Mouse (Mus musculus): ENCODE results near the gene Alyref. TPM values are rescaled to one million over a fixed set of nuclear protein-coding genes. Genes with fewer than 3 reads are reported as not detected.

Gene Alyref
- total RNA-seq (2021) = 10 to 100 TPM; 86.1 to 88.3 TPM

GRCm38 (mm10) chr11:120598283-120598989, at the start of gene Alyref, which contains the start of gene Anapc11:
Gene Alyref (minus strand): TSS chr11:120598365.
Gene Anapc11 (plus strand): TSS chr11:120598421.
- DNase-seq = peak; percentile 96
- intact Hi-C loops (cut with DNase I) = loop anchor here (2.0 kb wide), 1 partner anchor 16 kb away; no protein-coding TSS in a partner anchor

GRCm38 (mm10) chr11:120647047-120647830, 49.1 kb upstream of the Alyref start:
- DNase-seq = peak in 1 of 2 experiments; percentile 39
- intact Hi-C loops (cut with DNase I) = no loop called here

- DNase-seq = peak; percentile 96
- intact Hi-C loops (cut with DNase I) = no loop called here
These were observed 45.4 kb upstream of the Alyref start, which contains the start of gene Pycr1 for GRCm38 (mm10) chr11:120643601-120643987. Gene Pycr1 (minus strand): TSS chr11:120643769.

- DNase-seq = no peak
- intact Hi-C loops (cut with DNase I) = no loop called here
These were observed 44.9 kb upstream of the Alyref start for GRCm38 (mm10) chr11:120642939-120643600.

- intact Hi-C loops (cut with DNase I) = no loop called here
- no peak for DNase-seq
These were observed 43.7 kb upstream of the Alyref start for GRCm38 (mm10) chr11:120641869-120642268.

GRCm38 (mm10) chr11:120641255-120641654, 43.1 kb upstream of the Alyref start:
- intact Hi-C loops (cut with DNase I) = no loop called here
- DNase-seq = no peak

GRCm38 (mm10) chr11:120634810-120635209, 36.6 kb upstream of the Alyref start:
- intact Hi-C loops (cut with DNase I) = no loop called here
- no peak for DNase-seq

GRCm38 (mm10) chr11:120633520-120634343, 35.6 kb upstream of the Alyref start, which contains the start of gene Mafg:
Gene Mafg (minus strand): TSS chr11:120633600.
- intact Hi-C loops (cut with DNase I) = no loop called here

GRCm38 (mm10) chr11:120632559-120633519, 34.7 kb upstream of the Alyref start:
- DNase-seq = peak; percentile 78 to 80
- intact Hi-C loops (cut with DNase I) = no loop called here

More at GRCm38 (mm10) chr11:120633520-120634343, 35.6 kb upstream of the Alyref start, which contains the start of gene Mafg:
- peak; percentile 95 for DNase-seq

- intact Hi-C loops (cut with DNase I) = no loop called here
- no peak for DNase-seq
These were observed 33.7 kb upstream of the Alyref start for GRCm38 (mm10) chr11:120631726-120632448.

GRCm38 (mm10) chr11:120630881-120631725, 32.9 kb upstream of the Alyref start:
- intact Hi-C loops (cut with DNase I) = no loop called here
- DNase-seq = no peak

- intact Hi-C loops (cut with DNase I) = no loop called here
- DNase-seq = peak in 1 of 2 experiments; percentile 56
These were observed 32.3 kb upstream of the Alyref start for GRCm38 (mm10) chr11:120630401-120630871.

GRCm38 (mm10) chr11:120629911-120630310, 31.7 kb upstream of the Alyref start:
- peak; percentile 68 to 73 for DNase-seq
- intact Hi-C loops (cut with DNase I) = no loop called here

GRCm38 (mm10) chr11:120629341-120629730, 31.2 kb upstream of the Alyref start:
- peak in 1 of 2 experiments; percentile 44 for DNase-seq
- intact Hi-C loops (cut with DNase I) = no loop called here

GRCm38 (mm10) chr11:120628601-120629340, 30.6 kb upstream of the Alyref start:
- DNase-seq = no peak
- intact Hi-C loops (cut with DNase I) = no loop called here

GRCm38 (mm10) chr11:120627468-120628300, 29.5 kb upstream of the Alyref start:
- intact Hi-C loops (cut with DNase I) = no loop called here
- DNase-seq = no peak
